Mouse (Mus musculus): Measurements from ENCODE around the gene Spg7. TPM values are rescaled to one million over a fixed set of nuclear protein-coding genes. Genes with fewer than 3 reads are reported as not detected.
"Not testable (repeated sequence)": the region's sequence is repeated elsewhere in the genome, so short reads cannot be mapped to it uniquely, and the experiment has no call there.

Gene Spg7
- total RNA-seq, 1 experiment from 2014 or later: 50.2 TPM

DNA sequence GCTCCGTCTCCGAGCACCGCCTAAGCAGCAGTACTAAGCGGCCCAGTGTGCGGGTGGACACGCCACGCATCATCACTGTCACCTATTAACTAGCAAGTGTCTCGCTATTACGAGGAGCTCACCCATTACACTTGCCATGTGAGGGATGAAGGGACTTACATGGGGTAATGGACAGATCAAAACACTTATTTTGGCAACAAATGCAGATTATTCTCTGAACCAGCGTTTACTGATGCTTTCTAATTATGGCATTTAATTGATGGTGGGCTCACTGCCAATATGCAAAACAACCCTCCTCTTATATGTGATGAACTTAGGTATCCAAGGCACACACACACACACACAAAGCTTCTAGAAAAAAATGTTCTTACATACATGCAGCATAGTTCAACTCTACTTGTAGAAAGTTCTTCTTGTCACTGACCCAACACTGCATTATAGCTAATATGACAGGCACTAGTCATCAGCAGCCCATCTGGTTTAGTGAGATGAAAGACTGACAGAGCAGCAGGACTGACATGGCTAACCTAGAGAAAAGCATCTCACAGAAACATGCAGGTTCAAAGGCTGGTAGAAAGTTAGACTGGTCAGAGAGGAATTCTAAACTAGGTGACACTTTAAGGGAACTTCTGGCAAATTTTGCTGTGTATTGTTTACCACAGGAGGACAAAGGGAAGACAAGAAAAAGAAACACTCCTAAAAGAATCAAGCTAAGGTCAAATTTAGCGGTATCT lies 23.2 kb upstream of the Spg7 start:
- ATAC-seq (replicated peaks; ENCODE audit: insufficient number of reproducible peaks, low FRiP score, low TSS enrichment, poor library complexity, severe bottlenecking): no peak

DNA sequence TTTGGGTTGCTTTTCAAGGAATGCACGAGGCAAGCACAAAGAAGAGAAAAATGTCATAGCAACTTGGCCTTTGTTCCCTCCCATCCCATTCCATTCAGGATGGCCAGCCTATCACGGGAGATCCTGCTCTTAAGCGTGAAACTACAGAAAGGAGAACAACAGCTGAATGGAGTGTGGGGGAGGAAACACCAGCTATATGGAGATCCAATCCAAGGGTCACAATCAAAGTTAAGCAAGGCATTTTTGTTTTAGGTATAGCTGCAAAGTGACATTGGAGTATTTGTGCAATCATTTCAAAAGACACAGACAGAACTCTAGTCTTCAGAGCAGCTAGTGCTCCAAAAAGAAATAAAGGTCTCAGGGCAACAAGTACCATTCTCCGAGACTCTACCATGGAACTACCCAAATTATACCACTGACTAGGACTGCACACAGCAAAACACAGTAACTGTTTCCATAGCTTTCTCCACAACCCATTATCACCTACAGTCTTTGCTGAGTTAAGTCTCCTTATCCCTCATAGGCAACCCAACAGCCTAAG lies 22.6 kb upstream of the Spg7 start:
- ATAC-seq (replicated peaks; ENCODE audit: insufficient number of reproducible peaks, low FRiP score, low TSS enrichment, poor library complexity, severe bottlenecking): no peak

DNA sequence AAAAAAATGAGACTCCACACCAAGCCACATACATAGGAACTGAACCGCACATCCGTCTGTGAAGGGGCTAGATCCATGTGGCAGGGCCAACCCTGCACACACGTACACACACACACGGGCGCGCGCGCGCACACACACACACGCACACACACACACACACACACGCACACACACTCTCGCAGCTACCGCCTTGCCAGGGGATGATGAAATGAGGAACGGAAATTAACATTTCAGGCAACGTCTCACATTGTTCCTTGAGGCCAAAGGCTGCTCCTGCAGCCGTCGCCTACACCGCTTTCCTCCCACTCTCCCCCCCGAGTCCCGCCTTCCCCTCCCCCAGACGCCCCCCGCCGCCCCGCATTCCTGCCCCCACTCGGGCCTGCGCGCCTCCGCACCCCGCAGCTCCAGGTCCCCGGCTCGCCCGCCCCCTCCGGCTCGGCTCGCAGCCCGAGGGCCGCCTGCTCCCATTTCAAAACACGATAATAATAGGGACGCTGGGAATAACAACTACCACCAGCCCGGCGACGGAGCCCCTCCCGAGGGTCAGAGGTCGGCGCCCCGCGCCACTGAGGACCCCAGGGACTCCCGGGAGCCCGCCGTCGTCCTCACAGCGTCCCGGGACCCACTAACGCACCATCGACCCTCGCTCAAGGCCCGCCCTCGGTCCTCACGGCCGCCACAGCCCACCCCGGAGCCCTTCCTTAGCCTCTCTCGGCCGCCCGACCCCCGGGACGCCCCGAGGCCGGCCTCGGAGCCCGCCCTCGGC lies 21.6 kb upstream of the Spg7 start:
- peak; percentile 50 for ATAC-seq (replicated peaks; ENCODE audit: insufficient number of reproducible peaks, low FRiP score, low TSS enrichment, poor library complexity, severe bottlenecking)

DNA sequence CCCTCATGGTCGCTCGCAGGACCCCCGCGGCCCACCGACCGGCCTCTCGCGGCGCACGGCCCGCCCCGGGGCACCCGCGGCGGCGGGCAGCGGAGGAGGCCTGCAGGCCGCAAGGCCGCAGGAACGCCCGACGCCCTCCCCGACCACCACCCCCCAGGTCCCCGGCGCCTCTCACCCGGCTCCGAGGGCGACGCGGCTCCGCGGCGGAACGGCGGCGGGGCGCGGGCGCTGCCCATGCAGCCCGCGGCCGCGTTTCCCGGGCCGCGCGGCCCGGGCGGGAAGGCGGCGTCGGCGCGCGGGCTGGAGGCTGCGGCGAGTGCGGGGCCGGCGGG lies 21.0 kb upstream of the Spg7 start:
- no peak for ATAC-seq (replicated peaks; ENCODE audit: insufficient number of reproducible peaks, low FRiP score, low TSS enrichment, poor library complexity, severe bottlenecking)

DNA sequence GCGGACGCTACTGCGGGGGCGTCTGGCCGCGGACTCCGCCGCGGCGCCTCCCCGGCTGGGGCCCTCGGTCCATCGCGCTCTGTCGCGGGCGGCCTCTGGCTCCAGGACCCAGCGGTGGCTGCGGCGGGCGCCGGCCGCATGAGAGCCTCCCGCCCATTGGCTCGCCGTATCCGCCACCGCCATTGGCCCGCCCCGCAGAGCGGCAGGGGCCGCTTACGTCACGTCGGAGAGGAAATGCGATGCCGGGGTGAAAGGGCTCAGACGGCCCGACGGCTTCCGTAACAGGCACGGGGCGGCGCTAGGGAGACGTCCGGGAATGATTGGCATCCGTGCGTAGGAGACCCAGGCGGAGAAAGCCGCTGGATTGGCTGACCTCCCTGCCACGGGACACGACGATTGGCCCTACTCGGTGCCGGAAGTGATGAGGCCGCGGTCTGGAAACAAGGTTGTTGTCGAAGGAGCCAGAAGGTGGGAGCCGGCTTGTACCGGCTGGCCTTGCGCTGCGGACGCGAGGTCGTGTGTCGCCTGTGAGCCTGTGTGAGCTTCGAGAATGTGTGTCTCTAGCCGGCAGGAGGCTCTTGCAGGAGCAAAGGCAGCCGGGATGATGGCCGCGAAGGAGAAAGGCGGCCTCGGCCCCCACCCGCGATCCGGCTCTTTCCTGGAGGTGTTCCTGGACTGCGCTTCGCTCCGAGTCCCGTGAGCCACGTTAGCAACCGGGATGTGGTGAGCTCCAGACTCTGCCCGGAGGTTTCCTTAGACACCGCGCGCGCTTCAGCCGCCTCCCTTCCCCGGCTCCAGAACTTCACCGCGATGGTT lies 20.4 kb upstream of the Spg7 start, which contains the start of gene Ankrd11:
TSS of gene Ankrd11 (minus strand) at position 120 of the 816 bp plus-strand sequence.
- ATAC-seq (replicated peaks; ENCODE audit: insufficient number of reproducible peaks, low FRiP score, low TSS enrichment, poor library complexity, severe bottlenecking): peak; percentile 93

DNA sequence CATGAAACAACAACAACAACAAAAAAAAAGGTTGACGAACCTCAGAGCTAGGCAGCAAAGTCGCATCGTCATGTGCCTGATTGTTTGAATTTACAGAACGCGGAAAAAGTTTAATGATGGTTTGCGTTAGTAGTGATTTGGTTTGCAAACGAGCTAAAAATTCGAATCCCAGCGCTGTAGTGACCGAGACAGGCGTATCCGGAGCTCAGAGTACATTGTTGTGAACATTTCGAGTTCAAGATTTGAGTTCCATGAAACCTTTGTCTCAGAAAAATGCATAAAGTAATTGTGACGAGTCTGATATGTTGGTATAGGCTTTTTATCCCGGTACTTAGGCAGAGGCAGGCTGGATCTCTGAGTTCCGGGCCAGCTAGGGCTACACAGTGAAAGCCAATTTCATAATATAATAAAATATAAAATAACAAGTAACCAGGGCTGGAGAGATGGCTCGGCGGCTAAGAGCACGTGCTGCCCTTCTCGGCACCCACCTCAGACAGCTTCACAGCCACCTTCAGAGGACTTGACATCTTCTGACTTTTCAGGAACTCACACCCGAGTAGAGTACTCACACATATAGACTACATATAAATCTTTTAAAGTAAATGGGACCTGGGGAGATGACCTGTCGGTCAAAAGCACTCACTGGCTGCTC lies 19.6 kb upstream of the Spg7 start:
- ATAC-seq (replicated peaks; ENCODE audit: insufficient number of reproducible peaks, low FRiP score, low TSS enrichment, poor library complexity, severe bottlenecking): no peak

DNA sequence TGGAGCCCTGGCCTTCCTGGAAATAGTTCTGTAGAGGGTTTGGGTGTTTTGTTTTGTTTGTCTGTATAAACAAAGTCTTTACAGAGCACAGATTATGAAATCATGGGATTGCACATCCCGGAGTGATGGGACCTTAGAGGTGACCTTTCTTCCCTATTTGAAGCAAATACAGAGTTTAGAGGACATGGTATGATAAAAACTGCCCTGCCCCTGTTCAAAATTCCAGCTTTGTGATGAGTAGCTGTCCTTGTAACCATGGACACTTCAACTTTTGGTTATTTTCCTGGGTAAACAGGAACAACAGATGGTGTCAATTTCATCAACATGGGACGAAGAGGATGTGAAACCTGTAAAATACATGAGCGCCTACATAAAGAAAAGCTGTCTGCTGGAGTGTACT lies 18.8 kb upstream of the Spg7 start:
- ATAC-seq (replicated peaks; ENCODE audit: insufficient number of reproducible peaks, low FRiP score, low TSS enrichment, poor library complexity, severe bottlenecking): peak; percentile 56

DNA sequence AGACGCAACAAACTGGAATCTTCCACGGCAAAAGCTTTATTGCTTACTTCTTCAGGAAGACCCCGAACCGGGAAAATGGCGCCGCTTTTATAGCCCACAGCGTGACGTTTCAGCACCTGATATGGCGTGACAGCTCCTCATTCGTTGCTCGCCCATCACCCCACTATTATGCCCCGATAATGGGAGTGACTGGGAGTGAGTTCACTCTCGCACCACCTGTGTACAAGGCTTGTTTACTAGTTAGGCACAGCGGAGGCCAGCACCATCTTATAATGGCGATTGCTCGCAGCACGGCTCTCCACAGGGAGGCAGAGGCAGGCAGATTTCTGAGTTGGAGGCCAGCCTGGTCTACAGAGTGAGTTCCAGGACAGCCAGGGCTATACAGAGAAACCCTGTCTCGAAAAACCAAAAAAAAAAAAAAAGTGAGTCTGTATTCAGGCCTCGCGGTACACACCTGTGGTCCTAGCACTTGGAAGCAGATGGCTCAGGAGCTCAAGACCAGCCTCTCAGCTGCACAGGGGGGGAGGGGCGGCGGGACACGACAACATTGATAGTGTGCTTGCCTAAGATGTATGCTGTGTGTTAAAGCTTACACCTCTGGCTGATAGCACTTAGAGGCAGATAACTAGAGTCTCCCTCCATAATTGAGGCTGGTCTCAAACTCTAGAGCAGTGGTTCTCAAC lies 17.9 kb upstream of the Spg7 start:
- not testable (repeated sequence) for ATAC-seq (replicated peaks; ENCODE audit: insufficient number of reproducible peaks, low FRiP score, low TSS enrichment, poor library complexity, severe bottlenecking)

DNA sequence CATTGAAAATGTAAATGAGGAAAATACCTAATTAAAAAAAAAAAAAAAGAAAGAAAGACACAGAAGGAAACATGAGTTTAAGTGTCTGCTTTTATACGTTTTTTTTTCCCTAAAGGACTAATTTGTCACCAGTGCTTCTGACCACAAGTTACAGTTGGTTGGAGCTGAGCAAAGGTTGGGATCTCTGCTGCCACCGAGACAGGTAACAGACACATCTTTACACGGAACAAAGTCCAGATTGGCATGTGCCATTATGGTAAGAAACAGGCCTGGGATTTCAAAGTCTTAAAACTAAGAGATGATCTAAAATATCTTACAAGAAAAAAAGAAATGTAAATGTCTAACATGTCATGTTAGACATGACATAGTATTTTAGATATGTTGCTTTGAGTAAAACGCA lies 16.0 kb upstream of the Spg7 start:
- no peak for ATAC-seq (replicated peaks; ENCODE audit: insufficient number of reproducible peaks, low FRiP score, low TSS enrichment, poor library complexity, severe bottlenecking)

DNA sequence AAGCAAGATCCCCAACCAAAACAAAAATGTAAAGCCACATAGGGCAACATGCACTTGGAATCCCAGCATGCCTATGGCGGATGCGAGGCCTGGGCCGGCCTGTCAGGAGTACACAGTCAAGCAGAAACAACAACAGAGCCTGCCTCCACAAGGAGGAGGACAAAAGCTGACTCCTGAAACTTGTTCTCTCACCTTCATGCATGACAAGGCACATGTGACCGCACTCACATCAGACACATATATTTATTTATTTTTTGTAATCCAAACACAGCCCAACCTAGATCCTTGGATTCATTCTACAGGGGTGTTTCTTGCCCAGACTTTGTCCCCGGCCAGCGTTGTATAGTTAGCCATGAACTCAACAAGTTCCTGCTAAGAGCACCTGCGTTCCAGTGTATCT lies 14.9 kb upstream of the Spg7 start:
- no peak for ATAC-seq (replicated peaks; ENCODE audit: insufficient number of reproducible peaks, low FRiP score, low TSS enrichment, poor library complexity, severe bottlenecking)

DNA sequence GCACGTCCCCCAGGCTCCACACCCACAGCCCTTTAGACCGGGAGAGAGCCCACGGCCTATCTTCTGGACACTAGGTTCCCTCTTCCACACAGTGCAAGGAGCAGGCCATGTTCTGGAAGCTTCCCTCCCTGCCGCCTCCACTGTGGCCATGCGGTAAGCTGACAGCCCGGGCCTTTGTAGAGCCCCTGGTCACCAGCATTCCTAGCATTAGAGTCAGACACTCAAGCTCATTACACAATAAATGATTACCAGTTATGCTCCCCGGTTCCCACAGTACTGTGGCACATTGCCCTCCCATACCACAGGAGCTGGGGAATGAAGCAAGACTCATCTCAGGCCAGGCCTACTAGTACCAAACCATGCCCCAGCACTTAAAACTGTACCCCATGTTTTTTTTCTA lies 14.3 kb upstream of the Spg7 start:
- no peak for ATAC-seq (replicated peaks; ENCODE audit: insufficient number of reproducible peaks, low FRiP score, low TSS enrichment, poor library complexity, severe bottlenecking)

DNA sequence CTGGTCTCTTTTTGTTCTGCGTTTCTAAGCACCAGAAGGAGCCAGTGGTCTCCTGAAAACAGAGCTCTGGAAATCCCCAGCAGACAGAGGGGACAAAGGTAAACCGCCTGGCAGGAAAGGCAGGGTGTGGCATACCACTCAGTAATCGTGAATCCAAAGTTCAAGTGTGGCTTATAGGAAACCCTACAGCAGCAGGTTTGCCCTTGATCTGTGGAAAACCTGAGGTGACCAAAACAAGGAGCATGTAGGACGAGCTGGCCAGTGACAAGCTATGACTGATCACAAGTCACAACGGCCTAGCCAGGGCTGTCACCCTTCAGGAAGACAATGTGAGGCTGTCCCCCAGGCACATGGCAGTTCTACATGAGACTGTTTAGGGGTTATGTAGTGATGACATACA lies 11.3 kb upstream of the Spg7 start:
- no peak for ATAC-seq (replicated peaks; ENCODE audit: insufficient number of reproducible peaks, low FRiP score, low TSS enrichment, poor library complexity, severe bottlenecking)

DNA sequence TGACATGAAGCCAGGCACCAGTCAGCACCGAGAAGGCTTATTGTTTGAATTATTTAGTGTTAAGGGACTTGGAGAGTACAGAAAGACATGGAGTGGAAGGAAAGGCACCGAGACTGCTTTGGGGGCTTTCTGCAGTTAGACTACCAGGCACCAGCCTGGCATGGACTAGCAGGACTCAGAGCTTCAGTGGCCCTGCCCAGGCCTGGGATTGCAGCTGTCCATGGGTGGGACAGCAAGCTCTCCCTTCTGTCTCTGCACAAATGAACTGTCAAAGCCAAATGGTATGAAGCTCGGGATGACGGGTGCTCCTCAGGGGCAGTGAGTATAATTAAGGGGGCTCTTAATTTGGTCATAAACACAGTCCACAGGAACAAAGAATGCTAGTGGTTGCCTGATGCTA lies 1.3 kb downstream of the Spg7 start:
- ATAC-seq (replicated peaks; ENCODE audit: insufficient number of reproducible peaks, low FRiP score, low TSS enrichment, poor library complexity, severe bottlenecking): no peak

DNA sequence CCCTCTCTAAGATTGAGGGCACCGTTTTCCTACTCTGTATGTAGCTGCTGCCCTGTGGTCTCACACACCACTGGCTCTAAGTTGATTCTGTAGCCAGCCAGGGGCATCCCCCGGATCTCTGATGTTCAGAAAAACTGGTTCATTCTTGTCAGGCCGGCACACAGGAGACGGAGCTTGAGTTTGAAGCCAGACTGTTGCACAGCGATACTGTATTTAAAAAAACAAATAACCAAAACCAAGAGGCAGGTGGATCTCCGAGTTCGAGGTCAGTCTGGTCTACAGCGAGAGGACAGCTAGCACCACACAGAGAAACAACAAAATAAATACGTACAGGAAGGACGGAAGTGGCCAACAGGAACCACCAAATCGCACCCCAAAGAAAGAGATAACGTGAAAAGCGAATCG lies 2.1 kb downstream of the Spg7 start:
- peak; percentile 60 for ATAC-seq (replicated peaks; ENCODE audit: insufficient number of reproducible peaks, low FRiP score, low TSS enrichment, poor library complexity, severe bottlenecking)

DNA sequence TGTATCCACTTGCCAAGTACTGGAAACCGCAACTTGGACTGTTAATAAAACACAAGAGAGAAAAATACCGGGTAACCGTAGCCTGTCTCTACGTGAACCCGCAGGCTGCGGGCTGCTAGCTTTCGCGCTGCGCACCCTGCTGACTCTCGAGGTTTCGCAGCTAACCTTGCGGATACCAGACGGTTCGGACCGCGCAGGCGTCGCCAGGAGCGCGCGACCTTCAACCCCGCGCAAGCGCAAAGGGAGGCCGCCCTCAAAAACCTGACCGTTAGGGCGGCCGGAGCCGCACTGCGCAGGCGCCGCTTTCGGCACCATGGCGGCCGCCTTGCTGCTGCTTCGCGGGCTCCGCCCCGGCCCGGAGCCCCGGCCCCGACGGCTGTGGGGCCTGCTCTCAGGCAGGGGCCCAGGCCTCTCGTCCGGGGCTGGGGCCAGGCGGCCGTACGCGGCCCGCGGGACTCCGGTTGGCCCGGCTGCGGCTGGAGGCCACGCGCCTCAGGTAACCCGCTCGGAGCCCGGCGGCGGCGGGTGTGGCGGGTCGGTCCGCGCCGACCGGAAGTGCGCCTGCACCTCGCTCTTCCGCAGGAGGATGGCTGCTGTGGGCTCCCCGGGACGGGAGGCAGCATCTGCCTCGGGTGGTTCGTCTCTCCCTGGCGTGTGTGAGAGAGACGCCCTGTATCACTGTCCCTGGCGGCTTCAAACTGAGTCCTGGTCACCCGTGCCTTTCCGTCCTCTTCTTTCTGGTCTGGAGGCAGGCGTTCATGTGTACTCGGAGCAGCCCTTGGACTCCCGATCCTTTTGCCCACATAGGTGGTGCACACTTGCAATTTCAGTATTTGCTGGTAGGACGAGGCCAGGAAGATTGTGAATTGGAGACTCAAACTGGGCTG lies 2.7 kb downstream of the Spg7 start:
- peak; percentile 88 for ATAC-seq (replicated peaks; ENCODE audit: insufficient number of reproducible peaks, low FRiP score, low TSS enrichment, poor library complexity, severe bottlenecking)

DNA sequence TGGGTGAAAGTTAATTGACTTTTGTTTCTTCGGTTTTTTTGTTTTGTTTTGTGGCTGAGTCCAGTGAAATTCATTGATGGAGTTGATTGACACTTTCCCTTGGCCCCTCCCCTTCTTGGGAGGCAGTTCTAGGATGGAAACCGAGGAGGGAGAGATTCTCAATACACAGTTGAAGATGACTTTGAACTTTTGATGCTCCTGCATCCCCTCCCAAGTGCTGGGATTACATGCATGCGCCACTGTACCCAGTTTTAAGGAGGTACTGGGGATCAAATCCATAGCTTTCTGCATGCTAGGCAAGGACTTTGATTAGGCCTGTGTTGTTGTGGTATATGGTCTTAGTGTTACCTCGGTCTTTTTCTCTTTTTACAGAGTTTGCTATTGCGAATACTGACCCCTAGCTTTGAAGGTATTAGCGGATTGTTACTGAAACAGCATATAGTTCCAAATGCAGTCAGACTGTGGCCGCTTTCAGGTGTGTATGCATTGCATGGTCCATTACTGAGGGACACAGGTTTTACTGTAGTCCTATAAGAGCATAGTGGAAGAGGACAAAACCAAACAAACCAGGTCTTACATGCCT lies 3.5 kb downstream of the Spg7 start:
- no peak for ATAC-seq (replicated peaks; ENCODE audit: insufficient number of reproducible peaks, low FRiP score, low TSS enrichment, poor library complexity, severe bottlenecking)

DNA sequence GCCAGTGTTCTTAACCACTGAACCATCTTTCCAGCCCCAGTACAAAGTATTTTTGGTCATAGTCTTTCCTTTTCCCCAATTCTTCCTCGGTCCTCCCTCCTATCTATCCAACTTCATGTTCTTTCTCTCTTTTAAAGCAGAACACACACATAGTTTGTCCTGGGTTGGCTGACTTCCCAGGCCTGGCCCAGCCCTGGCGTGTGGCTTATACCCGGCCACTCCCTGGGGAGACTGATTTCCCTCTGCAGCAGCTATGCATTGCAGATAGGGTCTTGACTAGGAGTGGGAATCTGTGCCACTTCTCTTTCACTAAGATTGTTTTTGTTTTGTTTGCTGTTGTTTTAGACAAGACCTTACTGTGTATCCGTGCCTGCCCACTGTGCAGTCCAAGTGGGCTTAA lies 8.4 kb downstream of the Spg7 start:
- ATAC-seq (replicated peaks; ENCODE audit: insufficient number of reproducible peaks, low FRiP score, low TSS enrichment, poor library complexity, severe bottlenecking): no peak
